Mouse (Mus musculus): ENCODE measurements around the gene Nxpe2. TPM values are rescaled to one million over a fixed set of nuclear protein-coding genes. Genes with fewer than 3 reads are reported as not detected.
"Not testable (repeated sequence)": the region's sequence is repeated elsewhere in the genome, so short reads cannot be mapped to it uniquely, and the experiment has no call there.

Nxpe2 gene
- polyA plus RNA-seq, 1 experiment from 2014 or later, result 1.2 TPM

DNA sequence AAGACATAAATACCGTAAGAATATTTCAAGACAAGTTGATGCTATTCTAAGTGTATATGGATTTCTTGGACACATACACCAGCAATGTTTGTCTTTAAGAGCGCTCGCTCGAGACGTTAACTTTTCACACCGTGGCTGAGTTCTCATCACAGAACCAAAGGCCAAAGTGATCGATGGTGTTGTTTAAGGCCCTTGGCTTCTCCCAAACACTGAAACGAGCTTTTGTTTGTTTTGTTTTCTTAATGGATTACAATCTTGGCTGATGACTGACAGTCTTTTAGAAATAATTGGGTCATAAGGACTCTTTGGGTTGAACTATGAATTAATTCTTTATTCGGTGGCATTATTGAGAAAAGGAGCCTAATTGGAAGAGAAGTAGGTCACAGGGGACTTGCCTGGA lies 7.8 kb downstream of the Nxpe2 start:
- no peak overlapping the region for H3K9ac ChIP-seq
- no peak overlapping the region for H3K4me2 ChIP-seq
- H3K9me3 ChIP-seq, result no peaks in the 10 kb centered on the region
- no peak for ATAC-seq (ENCODE audit: insufficient number of reproducible peaks, insufficient read depth, low FRiP score, low TSS enrichment, low read depth)
- 84% methylated on average over 9 of the region's 9 CpGs for WGBS
- no peak overlapping the region for H3K27ac ChIP-seq
- no peak overlapping the region for H3K4me3 ChIP-seq
- no peaks in the 10 kb centered on the region for H3K27me3 ChIP-seq
- H3K36me3 ChIP-seq, result no peaks in the 10 kb centered on the region
- H3K4me1 ChIP-seq, result no peaks in the 10 kb centered on the region

DNA sequence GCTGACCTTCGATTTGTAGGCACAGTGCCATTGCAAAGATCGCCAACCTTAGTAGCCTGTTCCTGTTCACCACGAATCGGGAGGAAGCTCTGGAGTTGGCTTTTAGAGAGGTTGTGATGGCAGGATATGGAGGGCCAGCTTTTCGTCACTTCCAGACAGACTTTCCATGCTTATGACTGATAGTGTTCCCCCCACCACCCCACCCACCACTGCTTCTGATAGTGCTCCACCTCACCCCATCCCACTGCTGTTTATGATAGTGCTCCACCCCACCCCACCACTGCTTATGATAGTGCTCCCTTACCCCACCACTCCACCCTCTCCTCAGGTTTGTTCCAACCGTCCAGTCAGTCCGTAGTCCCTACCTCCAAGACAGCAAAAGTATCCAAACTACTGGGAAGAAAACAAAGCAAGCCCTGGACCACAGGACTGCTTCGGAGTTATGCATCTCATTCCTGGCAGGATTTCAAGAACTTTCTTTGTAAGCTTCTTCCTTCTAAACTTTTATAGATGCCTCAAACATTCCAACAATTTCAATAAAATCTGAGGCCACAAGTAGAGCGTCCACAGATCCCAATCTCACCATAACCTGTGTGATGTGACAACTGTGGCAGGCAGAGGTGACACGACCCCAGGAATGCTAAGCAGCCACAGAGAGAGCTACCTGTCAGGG lies 12.4 kb downstream of the Nxpe2 start:
- 79% methylated on average over 10 of the region's 10 CpGs for WGBS
- ATAC-seq (ENCODE audit: insufficient number of reproducible peaks, insufficient read depth, low FRiP score, low TSS enrichment, low read depth), result no peak
- no peak overlapping the region for H3K27ac ChIP-seq

DNA sequence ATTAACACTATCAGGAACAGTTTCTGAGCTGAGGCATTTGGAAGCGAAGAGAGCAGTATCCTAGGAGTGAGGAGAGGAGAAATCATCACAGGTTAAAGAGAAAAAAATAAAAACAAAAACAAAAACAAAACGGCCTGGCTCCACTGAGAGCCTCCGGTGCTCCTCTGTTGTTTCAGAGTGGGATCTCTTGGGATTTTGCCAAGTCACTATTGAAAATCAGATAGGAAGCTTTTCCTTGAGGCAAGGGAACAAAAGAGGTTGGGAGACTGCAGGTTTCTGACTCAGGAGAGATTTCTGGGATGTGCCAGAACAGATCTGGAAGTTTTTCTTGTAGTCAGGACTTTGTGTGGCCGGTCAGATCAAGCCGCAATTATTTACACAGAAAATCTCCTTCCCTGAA lies 13.7 kb downstream of the Nxpe2 start:
- Histone ChIP-seq H3K27me3 (no peaks in the 10 kb centered on the region), H3K9ac (no peak overlapping the region), H3K9me3 (no peaks in the 10 kb centered on the region), H3K4me1 (no peaks in the 10 kb centered on the region), H3K36me3 (no peaks in the 10 kb centered on the region), H3K4me3 (no peak overlapping the region), H3K4me2 (no peak overlapping the region), H3K27ac (no peak overlapping the region)
- ATAC-seq (ENCODE audit: insufficient number of reproducible peaks, insufficient read depth, low FRiP score, low TSS enrichment, low read depth), result no peak
- 63% methylated on average over 5 of the region's 5 CpGs for WGBS

More for the DNA sequence above, 12.4 kb downstream of the Nxpe2 start:
- no peaks in the 10 kb centered on the region for H3K9me3 ChIP-seq
- H3K36me3 ChIP-seq, result no peaks in the 10 kb centered on the region
- H3K4me3 ChIP-seq, result no peak overlapping the region
- no peak overlapping the region for H3K4me2 ChIP-seq
- H3K27me3 ChIP-seq, result no peaks in the 10 kb centered on the region
- no peaks in the 10 kb centered on the region for H3K4me1 ChIP-seq
- H3K9ac ChIP-seq, result no peak overlapping the region

DNA sequence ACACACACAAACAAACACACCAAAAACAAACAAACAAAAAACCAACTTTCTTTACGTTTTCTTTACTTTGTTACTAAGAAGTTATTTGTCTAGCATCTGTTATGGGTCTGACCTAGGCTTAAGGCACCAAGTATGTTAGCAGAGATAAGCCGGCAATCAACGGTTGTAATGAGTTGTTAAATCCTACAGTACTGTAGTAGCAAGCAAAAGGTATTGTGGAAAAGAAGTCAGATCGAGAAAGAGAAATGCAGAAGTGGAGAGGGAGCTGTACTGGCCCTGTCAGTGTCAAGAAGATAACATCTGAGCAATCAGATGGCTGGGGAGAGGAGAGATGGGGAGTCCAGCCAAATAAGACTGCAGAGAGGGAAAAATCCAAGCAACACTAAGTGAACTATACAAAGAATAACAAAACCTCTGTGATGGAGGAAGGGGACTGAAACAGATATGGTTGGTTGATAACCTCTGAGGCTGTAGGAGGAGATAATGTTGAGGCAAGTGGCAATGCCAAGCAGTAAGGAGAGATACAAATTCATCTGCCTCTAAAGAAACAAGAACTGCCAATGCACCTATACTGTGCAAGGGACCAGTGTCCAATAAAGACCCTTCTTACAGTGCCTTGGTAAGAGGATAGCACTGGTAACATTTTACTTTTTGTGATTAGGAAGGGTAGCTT lies 14.3 kb downstream of the Nxpe2 start:
- ATAC-seq (ENCODE audit: insufficient number of reproducible peaks, insufficient read depth, low FRiP score, low TSS enrichment, low read depth), result no peak
- H3K4me3 ChIP-seq, result no peak overlapping the region
- no peaks in the 10 kb centered on the region for H3K27me3 ChIP-seq
- H3K4me1 ChIP-seq, result no peaks in the 10 kb centered on the region
- H3K4me2 ChIP-seq, result no peak overlapping the region
- no peaks in the 10 kb centered on the region for H3K36me3 ChIP-seq
- H3K9ac ChIP-seq, result no peak overlapping the region
- H3K9me3 ChIP-seq, result no peaks in the 10 kb centered on the region
- H3K27ac ChIP-seq, result no peak overlapping the region
- WGBS, result 69% methylated on average over 4 of the region's 4 CpGs

DNA sequence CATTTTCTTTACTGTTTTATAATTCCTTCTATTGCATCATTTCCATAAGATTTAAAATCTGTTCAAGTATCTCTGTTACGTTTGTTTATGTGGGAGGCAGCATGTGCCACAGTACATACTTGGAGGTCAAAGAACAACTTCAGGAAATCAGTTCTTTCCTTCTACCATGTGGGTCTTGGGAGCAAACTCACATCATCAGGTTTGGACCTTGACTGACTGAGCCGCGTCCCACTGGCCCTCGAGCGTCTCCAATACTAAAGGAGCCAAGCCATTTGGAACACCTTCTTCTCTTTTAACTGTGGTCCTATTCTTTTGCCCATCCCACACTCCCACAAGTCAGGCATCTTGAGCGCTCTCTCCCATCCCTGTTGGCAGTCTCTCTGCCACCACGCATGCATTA lies 23.7 kb downstream of the Nxpe2 start:
- Histone ChIP-seq H3K27me3 (no peaks in the 10 kb centered on the region), H3K4me3 (no peak overlapping the region), H3K4me2 (no peak overlapping the region), H3K36me3 (no peaks in the 10 kb centered on the region), H3K27ac (no peak overlapping the region), H3K9me3 (no peaks in the 10 kb centered on the region), H3K9ac (no peak overlapping the region), H3K4me1 (no peaks in the 10 kb centered on the region)
- WGBS, result 92% methylated on average over 7 of the region's 7 CpGs
- ATAC-seq (ENCODE audit: insufficient number of reproducible peaks, insufficient read depth, low FRiP score, low TSS enrichment, low read depth), result no peak

DNA sequence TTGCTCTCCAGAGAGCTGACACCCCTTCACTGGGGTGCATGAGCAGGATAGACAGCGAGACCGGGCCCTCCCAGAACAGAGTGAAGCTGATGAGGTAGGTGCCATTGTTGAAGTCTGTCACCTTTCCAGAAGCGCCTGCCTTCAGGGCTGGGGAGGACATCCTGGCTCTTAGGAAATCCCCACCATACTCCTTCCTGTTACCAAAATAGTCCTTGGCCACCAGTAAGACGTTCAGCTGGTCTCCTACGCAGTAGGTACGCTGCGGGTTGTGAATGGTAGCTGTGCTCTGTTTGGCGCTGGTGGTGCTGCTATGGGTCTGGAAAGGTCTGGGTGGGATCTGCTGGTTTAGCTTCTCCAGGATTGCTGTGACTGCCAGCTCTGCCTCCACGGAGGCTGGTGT lies 26.9 kb downstream of the Nxpe2 start:
- ATAC-seq (ENCODE audit: insufficient number of reproducible peaks, insufficient read depth, low FRiP score, low TSS enrichment, low read depth), result no peak
- Histone ChIP-seq H3K4me3 (no peak overlapping the region), H3K9me3 (no peaks in the 10 kb centered on the region), H3K27me3 (no peaks in the 10 kb centered on the region), H3K4me2 (no peak overlapping the region), H3K9ac (no peak overlapping the region), H3K27ac (no peak overlapping the region), H3K4me1 (no peaks in the 10 kb centered on the region), H3K36me3 (no peaks in the 10 kb centered on the region)
- WGBS, result 91% methylated on average over 9 of the region's 9 CpGs

DNA sequence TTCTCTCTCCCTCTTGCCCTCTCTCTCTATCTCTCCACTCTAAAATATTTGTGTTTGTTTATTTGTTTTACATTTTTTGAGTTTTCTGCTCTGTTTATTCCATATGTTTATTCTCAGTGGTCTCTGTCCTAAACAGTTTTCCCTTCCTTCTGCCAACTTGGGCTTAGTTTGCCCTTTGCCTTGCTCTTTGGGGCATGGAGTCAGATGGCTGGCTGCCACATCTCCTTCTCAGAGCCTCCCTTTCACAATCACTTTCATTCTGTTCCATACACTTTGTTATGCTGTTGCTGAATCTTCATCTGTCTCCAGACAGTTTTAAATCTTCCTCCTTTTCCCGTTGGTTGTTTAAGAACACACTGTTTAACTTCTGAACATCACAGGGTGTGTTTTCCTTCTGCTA lies 37.4 kb downstream of the Nxpe2 start:
- no peak overlapping the region for H3K4me3 ChIP-seq
- H3K4me2 ChIP-seq, result no peak overlapping the region
- H3K4me1 ChIP-seq, result no peaks in the 10 kb centered on the region
- WGBS, result 71% methylated on average over 1 of the region's 1 CpGs
- no peak overlapping the region for H3K27ac ChIP-seq
- H3K27me3 ChIP-seq, result no peaks in the 10 kb centered on the region
- no peak overlapping the region for H3K9ac ChIP-seq
- ATAC-seq (ENCODE audit: insufficient number of reproducible peaks, insufficient read depth, low FRiP score, low TSS enrichment, low read depth), result no peak
- no peaks in the 10 kb centered on the region for H3K36me3 ChIP-seq
- no peaks in the 10 kb centered on the region for H3K9me3 ChIP-seq

DNA sequence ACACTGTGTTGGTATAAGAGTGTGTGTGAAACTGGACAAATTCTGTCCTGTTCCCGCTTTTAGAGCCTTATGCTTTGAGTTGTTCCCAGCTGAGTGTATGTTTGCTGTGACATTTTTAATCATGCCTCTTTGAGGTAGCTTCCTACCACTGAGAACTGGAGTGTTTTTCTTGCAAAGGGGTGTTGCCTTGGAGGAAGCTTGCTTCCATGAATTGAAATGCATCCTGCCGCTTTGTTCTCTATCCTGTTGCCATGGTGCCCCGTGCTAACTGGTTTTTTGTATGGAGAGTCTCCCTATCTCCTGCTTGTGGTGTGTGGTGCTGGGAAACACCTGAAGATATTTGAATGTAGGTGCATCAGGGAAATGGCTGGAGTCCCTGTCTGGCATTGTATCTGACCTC lies 39.1 kb downstream of the Nxpe2 start:
- 47% methylated on average over 3 of the region's 3 CpGs for WGBS
- H3K4me1 ChIP-seq, result no peaks in the 10 kb centered on the region
- no peaks in the 10 kb centered on the region for H3K36me3 ChIP-seq
- no peak overlapping the region for H3K9ac ChIP-seq
- H3K27me3 ChIP-seq, result no peaks in the 10 kb centered on the region
- no peak for ATAC-seq (ENCODE audit: insufficient number of reproducible peaks, insufficient read depth, low FRiP score, low TSS enrichment, low read depth)
- H3K4me3 ChIP-seq, result no peak overlapping the region
- H3K4me2 ChIP-seq, result no peak overlapping the region
- H3K27ac ChIP-seq, result no peak overlapping the region
- H3K9me3 ChIP-seq, result no peaks in the 10 kb centered on the region

DNA sequence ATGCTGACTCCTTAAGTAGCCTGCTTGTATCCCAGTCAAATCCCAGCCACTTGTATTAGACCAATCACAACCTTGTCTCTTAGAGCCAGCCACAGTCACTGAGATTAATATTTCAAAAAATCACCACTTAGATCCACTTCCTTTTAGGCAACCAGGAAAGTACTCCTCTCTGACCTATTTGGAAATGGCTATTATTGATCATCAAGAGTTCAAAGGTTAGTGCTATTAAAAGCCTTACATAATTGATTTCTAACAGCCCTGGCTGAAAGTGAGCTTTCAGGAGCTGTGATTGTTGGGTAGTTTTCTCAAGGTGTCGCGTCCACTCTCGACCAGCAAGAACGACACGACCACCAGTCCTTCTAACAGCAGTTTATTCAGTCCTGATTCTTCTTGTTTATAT lies 42.0 kb downstream of the Nxpe2 start:
- no peaks in the 10 kb centered on the region for H3K4me1 ChIP-seq
- ATAC-seq (ENCODE audit: insufficient number of reproducible peaks, insufficient read depth, low FRiP score, low TSS enrichment, low read depth), result no peak
- 81% methylated on average over 5 of the region's 5 CpGs for WGBS
- H3K4me3 ChIP-seq, result no peak overlapping the region
- H3K36me3 ChIP-seq, result no peaks in the 10 kb centered on the region
- no peaks in the 10 kb centered on the region for H3K9me3 ChIP-seq
- no peak overlapping the region for H3K4me2 ChIP-seq
- H3K27ac ChIP-seq, result no peak overlapping the region
- no peak overlapping the region for H3K9ac ChIP-seq
- no peaks in the 10 kb centered on the region for H3K27me3 ChIP-seq

DNA sequence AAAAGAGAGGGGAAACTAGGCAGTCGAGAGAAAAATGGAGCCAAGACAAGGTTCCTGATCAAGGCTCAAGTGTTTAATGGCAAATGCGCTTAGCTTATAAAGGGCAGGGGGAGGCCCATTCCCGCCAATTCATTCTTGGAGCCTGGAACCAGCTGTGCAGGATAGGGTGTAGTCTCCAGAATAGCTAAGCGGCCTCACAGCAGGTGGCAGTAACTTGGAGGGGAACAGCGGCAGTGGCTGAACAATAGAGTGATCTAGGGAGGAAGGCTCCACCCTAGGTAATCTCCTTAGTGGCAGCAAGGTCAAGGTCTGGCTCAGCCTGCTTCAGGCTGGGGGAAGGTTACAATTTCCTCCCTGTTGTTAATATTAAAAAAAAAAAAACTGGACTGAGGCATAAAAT lies 49.7 kb downstream of the Nxpe2 start:
- H3K36me3 ChIP-seq; ATAC-seq (ENCODE audit: insufficient number of reproducible peaks, insufficient read depth, low FRiP score, low TSS enrichment, low read depth); H3K27me3 ChIP-seq; H3K9ac ChIP-seq; H3K27ac ChIP-seq; H3K4me3 ChIP-seq; H3K4me2 ChIP-seq; H3K9me3 ChIP-seq; H3K4me1 ChIP-seq: not testable (repeated sequence)
- WGBS, result 38% methylated on average over 5 of the region's 5 CpGs

DNA sequence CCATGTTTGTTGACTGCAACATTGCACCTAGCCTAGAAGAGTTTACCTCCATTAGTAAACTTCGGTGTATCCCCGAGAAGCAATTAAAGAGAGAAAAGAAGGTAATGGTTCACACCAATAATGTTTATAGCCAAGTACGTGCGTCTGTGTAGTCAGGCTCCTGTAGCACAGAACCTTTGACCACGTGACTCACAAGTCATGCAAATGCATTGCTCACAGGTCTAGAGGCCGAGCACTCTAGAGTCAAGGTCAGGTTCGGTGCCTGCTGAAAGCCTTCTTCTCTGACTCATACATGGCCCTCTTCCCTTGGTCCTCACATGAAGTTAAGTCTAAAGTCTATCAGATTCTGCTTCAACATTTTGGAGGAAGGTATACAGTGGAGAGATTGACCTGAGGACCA lies 54.3 kb downstream of the Nxpe2 start:
- 91% methylated on average over 7 of the region's 7 CpGs for WGBS

DNA sequence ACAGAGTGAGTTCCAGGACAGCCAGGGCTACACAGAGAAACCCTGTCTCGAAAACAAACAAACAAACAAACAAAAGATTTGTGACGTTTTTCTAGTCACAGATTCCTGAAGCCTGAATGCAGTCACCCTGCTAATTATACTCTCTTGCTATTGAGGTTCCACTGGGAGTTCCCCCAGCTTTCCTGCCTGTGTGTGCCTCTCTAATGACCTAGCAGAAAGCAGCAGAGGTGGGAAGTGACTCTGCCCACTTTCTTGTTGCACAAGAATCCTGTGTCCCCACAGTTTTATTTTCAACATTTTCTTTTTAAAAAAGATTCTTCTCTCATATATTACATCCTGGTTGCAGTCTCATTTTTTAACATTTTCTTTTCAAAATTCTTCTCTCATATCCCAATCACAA lies 58.5 kb downstream of the Nxpe2 start:
- H3K27me3 ChIP-seq, result no peaks in the 10 kb centered on the region
- 67% methylated on average over 2 of the region's 2 CpGs for WGBS
- H3K4me3 ChIP-seq, result no peak overlapping the region
- no peak overlapping the region for H3K4me2 ChIP-seq
- H3K9ac ChIP-seq, result no peak overlapping the region
- H3K36me3 ChIP-seq, result no peaks in the 10 kb centered on the region
- H3K9me3 ChIP-seq, result no peaks in the 10 kb centered on the region
- no peak overlapping the region for H3K27ac ChIP-seq
- no peak for ATAC-seq (ENCODE audit: insufficient number of reproducible peaks, insufficient read depth, low FRiP score, low TSS enrichment, low read depth)
- no peaks in the 10 kb centered on the region for H3K4me1 ChIP-seq

More for the DNA sequence above, 54.3 kb downstream of the Nxpe2 start:
- Histone ChIP-seq H3K36me3 (no peaks in the 10 kb centered on the region), H3K9ac (no peak overlapping the region), H3K9me3 (no peaks in the 10 kb centered on the region), H3K27ac (no peak overlapping the region), H3K4me2 (no peak overlapping the region), H3K4me3 (no peak overlapping the region), H3K27me3 (no peaks in the 10 kb centered on the region), H3K4me1 (no peaks in the 10 kb centered on the region)
- ATAC-seq (ENCODE audit: insufficient number of reproducible peaks, insufficient read depth, low FRiP score, low TSS enrichment, low read depth), result no peak

All from embryonic facial prominence, embryonic 13.5 days (tissue).